Comparison of ENCODE assay signal across 24 mouse cellular contexts in the genomic region with DNA sequence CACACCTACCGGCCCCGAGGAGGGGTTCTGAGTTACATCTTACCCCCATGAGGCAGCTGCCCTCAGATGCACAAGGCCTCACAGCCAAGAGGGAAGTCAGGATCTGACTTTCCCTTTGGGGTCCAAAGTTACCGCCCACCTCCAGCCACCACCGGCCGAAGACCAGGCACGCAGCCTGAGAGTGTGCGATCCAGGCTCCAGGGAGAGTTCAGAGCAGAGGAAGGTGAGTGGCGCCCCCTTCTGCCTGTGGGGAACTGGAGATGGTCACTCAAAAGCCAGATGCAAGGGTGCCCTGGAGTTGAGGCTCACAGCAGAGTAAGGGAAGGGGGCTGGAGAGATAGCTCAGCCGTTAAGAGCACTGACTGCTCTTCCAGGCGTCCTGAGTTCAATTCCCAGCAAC. TPM values are rescaled to one million over a fixed set of nuclear protein-coding genes. Genes with fewer than 3 reads are reported as not detected.
DNase-seq lines count a peak whose midpoint lies in the region; ATAC-seq and TF ChIP-seq lines count a peak whose summit lies in the region.
"Had no signal": no experiment of that assay in that cellular context is flagged by ENCODE, and none has a peak within 500 bp of the region (broad histone marks: within the 10 kb centered on the region; RNA-seq: fewer than 3 reads in every experiment).

No protein-coding gene starts in this region.

- no peaks in the 10 kb centered on the region for H3K27me3 ChIP-seq in intestine, postnatal 0 days (replicated peaks; ENCODE audit: control insufficient read depth, insufficient read depth, low read length)
- no peaks in the 10 kb centered on the region for H3K27me3 ChIP-seq in intestine, embryonic 16.5 days (replicated peaks; ENCODE audit: control insufficient read depth, insufficient read depth, low read length)
- no peaks in the 10 kb centered on the region for H3K27me3 ChIP-seq in lung, postnatal 0 days (replicated peaks; ENCODE audit: insufficient read depth, low read length)
- H3K27me3 ChIP-seq in splenic B cell, adult 2 months (ENCODE audit: control insufficient read depth, insufficient read depth, low read length, poor library complexity, severe bottlenecking) = no peaks in the 10 kb centered on the region
- H3K27me3 ChIP-seq: embryonic facial prominence, embryonic 15.5 days; forebrain, embryonic 15.5 days; heart, embryonic 13.5 days; hindbrain, embryonic 12.5 days; liver, embryonic 15.5 days; neural tube, embryonic 12.5 days; stomach, embryonic 15.5 days had no signal

- peaks cover 31% of the 10 kb centered on the region; the same call in 1 of the 2 replicates for H3K36me3 ChIP-seq in intestine, postnatal 0 days (ENCODE audit: control insufficient read depth, insufficient read depth)
- peaks cover 16% of the 10 kb centered on the region; the same call in 1 of the 2 replicates for H3K36me3 ChIP-seq in intestine, embryonic 16.5 days (ENCODE audit: control insufficient read depth, insufficient read depth, low read length)
- peaks cover 20% of the 10 kb centered on the region for H3K36me3 ChIP-seq in lung, postnatal 0 days (ENCODE audit: insufficient read depth, low read length)
- peaks cover 5% of the 10 kb centered on the region; the same call in 1 of the 2 replicates for H3K36me3 ChIP-seq in ES-E14 (ENCODE audit: control insufficient read depth, insufficient read depth, low read length, poor library complexity, severe bottlenecking)
- H3K36me3 ChIP-seq in splenic B cell, adult 2 months (ENCODE audit: control insufficient read depth, insufficient read depth, low read length, poor library complexity, severe bottlenecking) = no peaks in the 10 kb centered on the region
- H3K36me3 ChIP-seq: liver, embryonic 15.5 days had no signal

- H3K4me2 ChIP-seq in intestine, postnatal 0 days (replicated peaks; ENCODE audit: low read depth) = no peak overlapping the region
- H3K4me2 ChIP-seq in intestine, embryonic 16.5 days (ENCODE audit: low read depth, low read length) = no peak overlapping the region
- no peak overlapping the region for H3K4me2 ChIP-seq in lung, postnatal 0 days (replicated peaks; ENCODE audit: low read depth, low read length)
- H3K4me2 ChIP-seq: embryonic facial prominence, embryonic 15.5 days; forebrain, embryonic 15.5 days; heart, embryonic 13.5 days; hindbrain, embryonic 12.5 days; liver, embryonic 15.5 days; neural tube, embryonic 12.5 days; stomach, embryonic 15.5 days had no signal

- no peak overlapping the region for H3K9ac ChIP-seq in intestine, postnatal 0 days (ENCODE audit: low read depth, low read length)
- no peak overlapping the region for H3K9ac ChIP-seq in intestine, embryonic 16.5 days (ENCODE audit: low read depth, low read length)
- H3K9ac ChIP-seq in lung, postnatal 0 days (replicated peaks; ENCODE audit: low read depth) = no peak overlapping the region
- H3K9ac ChIP-seq in ES-E14 (ENCODE audit: insufficient read depth, low read depth, low read length, poor library complexity, severe bottlenecking) = no peak overlapping the region
- H3K9ac ChIP-seq: embryonic facial prominence, embryonic 15.5 days; forebrain, embryonic 15.5 days; heart, embryonic 13.5 days; hindbrain, embryonic 12.5 days; liver, embryonic 15.5 days; neural tube, embryonic 12.5 days; stomach, embryonic 15.5 days had no signal

- no peaks in the 10 kb centered on the region for H3K9me3 ChIP-seq in intestine, postnatal 0 days (ENCODE audit: control insufficient read depth)
- no peaks in the 10 kb centered on the region for H3K9me3 ChIP-seq in intestine, embryonic 16.5 days (ENCODE audit: control insufficient read depth, low read length)
- no peaks in the 10 kb centered on the region for H3K9me3 ChIP-seq in lung, postnatal 0 days (ENCODE audit: low read length)
- H3K9me3 ChIP-seq in ES-E14 (ENCODE audit: control insufficient read depth, insufficient read depth, low read depth, low read length) = no peaks in the 10 kb centered on the region
- H3K9me3 ChIP-seq: embryonic facial prominence, embryonic 15.5 days; forebrain, embryonic 15.5 days; heart, embryonic 13.5 days; hindbrain, embryonic 12.5 days; liver, embryonic 15.5 days; neural tube, embryonic 12.5 days; stomach, embryonic 15.5 days had no signal

- no peak for DNase-seq in lung, postnatal 0 days (ENCODE audit: low spot score)
- no peak for DNase-seq in lung, postnatal 10 days
- DNase-seq in ES-E14 (ENCODE audit: low read depth, low spot score) = peak; percentile 36
- DNase-seq in splenic B cell, adult 2 months (ENCODE audit: low read depth, low spot score) = peak; percentile 36
- no peak for DNase-seq in spleen, postnatal 10 days (ENCODE audit: low spot score in 2 of 2)
- DNase-seq: adrenal gland, adult 8-10 months; cerebellum, adult 18-20 months; gastrocnemius, postnatal 25 days; heart, adult 2 months; heart, postnatal 14 days; kidney, adult 9 months; layer of hippocampus, postnatal 36 days; midbrain, embryonic 14.5 days; thymus, adult 18-20 months had no signal

- WGBS in intestine, postnatal 0 days = 89% methylated on average over 10 of the region's 10 CpGs
- 88% methylated on average over 10 of the region's 10 CpGs for WGBS in intestine, embryonic 16.5 days
- 89% methylated on average over 10 of the region's 10 CpGs for whole genome bisulfite sequencing in lung, postnatal 0 days

- H3K27ac ChIP-seq in intestine, postnatal 0 days (ENCODE audit: low read depth, low read length) = no peak overlapping the region
- H3K27ac ChIP-seq in intestine, embryonic 16.5 days (ENCODE audit: low read length) = no peak overlapping the region
- no peak overlapping the region for H3K27ac ChIP-seq in lung, postnatal 0 days (ENCODE audit: low read length)
- H3K27ac ChIP-seq in ES-E14 (ENCODE audit: insufficient read depth, low read depth, low read length, poor library complexity, severe bottlenecking) = no peak overlapping the region
- H3K27ac ChIP-seq: embryonic facial prominence, embryonic 15.5 days; forebrain, embryonic 15.5 days; heart, adult 2 months; heart, embryonic 13.5 days; hindbrain, embryonic 12.5 days; liver, embryonic 15.5 days; neural tube, embryonic 12.5 days; stomach, embryonic 15.5 days had no signal

- TF ChIP-seq EP300 in lung, postnatal 0 days (IDR thresholded peaks at IDR 0.05) = no peak

- no peak for ATAC-seq in intestine, postnatal 0 days
- no peak for ATAC-seq in intestine, embryonic 16.5 days
- ATAC-seq in lung, postnatal 0 days = no peak
- ATAC-seq: forebrain, embryonic 15.5 days; inflammation-experienced regulatory T-cells, adult 6 months had no signal

- no peak overlapping the region for H3K4me3 ChIP-seq in intestine, postnatal 0 days (ENCODE audit: low read depth, low read length)
- H3K4me3 ChIP-seq in intestine, embryonic 16.5 days (ENCODE audit: low read length) = no peak overlapping the region
- no peak overlapping the region for H3K4me3 ChIP-seq in lung, postnatal 0 days (ENCODE audit: low read depth, low read length)
- H3K4me3 ChIP-seq in ES-E14 (ENCODE audit: insufficient read depth in 1 of 2, low read depth in 1 of 2, low read length in 2 of 2, poor library complexity in 1 of 2, severe bottlenecking in 1 of 2) = no peak overlapping the region
- H3K4me3 ChIP-seq: embryonic facial prominence, embryonic 15.5 days; forebrain, embryonic 15.5 days; heart, adult 2 months; heart, embryonic 13.5 days; hindbrain, embryonic 12.5 days; liver, embryonic 15.5 days; neural tube, embryonic 12.5 days; stomach, embryonic 15.5 days had no signal

- no peaks in the 10 kb centered on the region for H3K4me1 ChIP-seq in intestine, postnatal 0 days (replicated peaks; ENCODE audit: control insufficient read depth, insufficient read depth, low read length)
- peaks cover 12% of the 10 kb centered on the region for H3K4me1 ChIP-seq in intestine, embryonic 16.5 days (ENCODE audit: control insufficient read depth, insufficient read depth, low read length)
- peaks cover 6% of the 10 kb centered on the region; the same call in 1 of the 2 replicates for H3K4me1 ChIP-seq in lung, postnatal 0 days (ENCODE audit: insufficient read depth, low read depth, low read length)
- peaks cover 1 to 8% of the 10 kb centered on the region in 2 experiments; a peak in 1 of 4 replicates for H3K4me1 ChIP-seq in ES-E14 (ENCODE audit: control insufficient read depth in 2 of 2, insufficient read depth in 2 of 2, low read length in 2 of 2, poor library complexity in 1 of 2)
- H3K4me1 ChIP-seq: liver, embryonic 15.5 days had no signal

- in situ Hi-C loops in ES-E14 (cut with MboI; ENCODE audit: low sequenced_read_pairs in 2 of 2, unreplicated experiment in 2 of 2) = no loop called here

- TF ChIP-seq CTCF in intestine, postnatal 0 days (IDR thresholded peaks at IDR 0.05; ENCODE audit: low read depth) = peak; percentile 41
- peak; percentile 40 for TF ChIP-seq CTCF in lung, postnatal 0 days (IDR thresholded peaks at IDR 0.05)

TF ChIP-seq in ES-E14, 5 proteins besides CTCF, POLR2A, EP300 and RAD21:
- no peak for TF ChIP-seq ZC3H11A (IDR thresholded peaks at IDR 0.05; ENCODE audit: borderline replicate concordance, low read depth, low read length)
- no peak for TF ChIP-seq MAFK (IDR thresholded peaks at IDR 0.05; ENCODE audit: insufficient read depth, low read depth, low read length)
- no peak for TF ChIP-seq ZNF384 (IDR thresholded peaks at IDR 0.05; ENCODE audit: low read depth, low read length)
- TF ChIP-seq HCFC1 (IDR thresholded peaks at IDR 0.05; ENCODE audit: borderline replicate concordance, insufficient read depth, low read length) = no peak
- TF ChIP-seq CHD2 (IDR thresholded peaks at IDR 0.05; ENCODE audit: low read depth, low read length) = no peak

RNA-seq across cellular contexts. Expression of gene Tbc1d16, which starts 22.6 kb away (rescaled TPM):
- polyA plus RNA-seq in intestine, postnatal 0 days (2015; fragmentation: Nextera tagmentation; extraction: Ambion mirVana) = 3.8 and 4.5 TPM in 2 replicates
- polyA plus RNA-seq in intestine, embryonic 16.5 days (2015; fragmentation: Nextera tagmentation; extraction: Ambion mirVana) = 11.0 and 12.7 TPM in 2 replicates
- 11.9 and 12.9 TPM in 2 replicates for polyA plus RNA-seq in lung, postnatal 0 days (2015; fragmentation: Nextera tagmentation; extraction: Ambion mirVana)
- total RNA-seq in ES-E14 (2012; rRNA removed) = 6.3 and 10.1 TPM in 2 replicates

RNA-seq across cellular contexts. Expression of gene Ccdc40, which starts 22.6 kb away (rescaled TPM):
- 1.5 and 1.8 TPM in 2 replicates for polyA plus RNA-seq in intestine, postnatal 0 days (2015; fragmentation: Nextera tagmentation; extraction: Ambion mirVana)
- polyA plus RNA-seq in intestine, embryonic 16.5 days (2015; fragmentation: Nextera tagmentation; extraction: Ambion mirVana) = 1.4 and 2.8 TPM in 2 replicates
- polyA plus RNA-seq in lung, postnatal 0 days (2015; fragmentation: Nextera tagmentation; extraction: Ambion mirVana) = 6.1 and 6.3 TPM in 2 replicates
- total RNA-seq in ES-E14 (2012; rRNA removed) = 6.2 and 6.4 TPM in 2 replicates

Comparison
In these comparisons a context has a peak if more than half of its experiments do, and no peak if none do; other contexts are left out.
1. DNase-seq: peak in ES-E14 (single experiment) and splenic B cell, adult 2 months (single experiment); none in lung, postnatal 0 days (single experiment), lung, postnatal 10 days (single experiment) and spleen, postnatal 10 days (0 of 2).